Mouse (Mus musculus) myocyte (in vitro differentiated cells): ENCODE data around the gene 2310022A10Rik. TPM values are rescaled to one million over a fixed set of nuclear protein-coding genes. Genes with fewer than 3 reads are reported as not detected.
A peak's percentile ranks its signal among the peaks of the same experiment; 100 is the strongest.

Source experiments
- H3K27me3 ChIP-seq: one replicate; pipeline ENCODE4 v1.6.1; 2011; ENCODE audit not compliant: control insufficient read depth, insufficient read depth, insufficient read length
- H3K36me3 ChIP-seq: one replicate; pipeline ENCODE4 v1.6.1; 2011; ENCODE audit not compliant: control insufficient read depth, insufficient read depth
- H3K4me2 ChIP-seq: one replicate; pipeline ENCODE4 v1.6.1; 2011; ENCODE audit warnings: low read depth, control low read depth
- H3K4me3 ChIP-seq: one replicate; pipeline ENCODE4 v1.5.1; 2011; ENCODE audit warnings: mild to moderate bottlenecking, control low read depth, moderate library complexity
- H3K79me2 ChIP-seq: one replicate; pipeline ENCODE4 v1.6.1; 2011; ENCODE audit not compliant: control insufficient read depth, insufficient read depth
- H3ac ChIP-seq: one replicate; pipeline ENCODE4 v1.6.1; 2011; ENCODE audit not compliant: control insufficient read depth, insufficient read length
- CEBPB ChIP-seq: IDR thresholded peaks from 2 replicates; pipeline ENCODE4 v1.6.1; 2011; ENCODE audit warnings: mild to moderate bottlenecking, moderate library complexity; ENCODE audit not compliant: poor library complexity, insufficient read depth, severe bottlenecking
- E2F4 ChIP-seq: IDR thresholded peaks from one replicate; pipeline ENCODE4 v1.6.1; 2011; ENCODE audit warnings: mild to moderate bottlenecking, control low read depth, moderate library complexity; ENCODE audit not compliant: insufficient read depth
- MAX ChIP-seq: IDR thresholded peaks from one replicate; pipeline ENCODE4 v1.6.1; 2011; ENCODE audit warnings: low read depth, mild to moderate bottlenecking, control low read depth
- MYOD1 ChIP-seq, 3 experiments: IDR thresholded peaks; one replicate each; pipeline ENCODE4 v1.6.1; 2011; ENCODE audit warnings: control low read depth in 2 of 3, low read depth in 2 of 3, mild to moderate bottlenecking in 2 of 3, moderate library complexity in 1 of 3; ENCODE audit not compliant: insufficient read length in 2 of 3, control insufficient read depth in 1 of 3
- MYOG ChIP-seq, 3 experiments: IDR thresholded peaks; one replicate each; pipeline ENCODE4 v1.6.1; 2011; ENCODE audit warnings: control low read depth in 2 of 3, low read depth in 2 of 3, mild to moderate bottlenecking in 2 of 3; ENCODE audit not compliant: insufficient read length in 2 of 3, control insufficient read depth in 1 of 3, insufficient read depth in 1 of 3
- POLR2A ChIP-seq: IDR thresholded peaks from one replicate; pipeline ENCODE4 v1.6.1; 2011; ENCODE audit warnings: low read depth, mild to moderate bottlenecking, control low read depth, moderate library complexity; ENCODE audit not compliant: insufficient read length
- POLR2AphosphoS2 ChIP-seq: IDR thresholded peaks from one replicate; pipeline ENCODE4 v1.6.1; 2011; ENCODE audit warnings: low read depth, control low read depth; ENCODE audit not compliant: insufficient read length
- REST ChIP-seq: IDR thresholded peaks from one replicate; pipeline ENCODE4 v1.6.1; 2011; ENCODE audit warnings: mild to moderate bottlenecking, control low read depth, moderate library complexity; ENCODE audit not compliant: insufficient read depth, insufficient read length
- SRF ChIP-seq: IDR thresholded peaks from one replicate; pipeline ENCODE4 v1.6.1; 2011; ENCODE audit warnings: low read depth; ENCODE audit not compliant: control insufficient read depth, insufficient read length
- TCF12 ChIP-seq: IDR thresholded peaks from one replicate; pipeline ENCODE4 v1.6.1; 2011; ENCODE audit warnings: mild to moderate bottlenecking, control low read depth; ENCODE audit not compliant: poor library complexity, insufficient read depth, severe bottlenecking
- TCF3 ChIP-seq: IDR thresholded peaks from one replicate; pipeline ENCODE4 v1.6.1; 2011; ENCODE audit warnings: low read depth, control low read depth; ENCODE audit not compliant: insufficient read length
- USF1 ChIP-seq: IDR thresholded peaks from one replicate; pipeline ENCODE4 v1.6.1; 2011; ENCODE audit warnings: low read depth, mild to moderate bottlenecking, control low read depth, moderate library complexity
- polyA plus RNA-seq: library from polyadenylated mRNA; unstranded; fragments of >200 nt; fragmentation: generic; extraction: Trizol; gene quantifications from one replicate; pipeline ENCODE4 v1.2.1, GENCODE M21; 2012; ENCODE audit warnings: missing spikeins

2310022A10Rik gene
- polyA plus RNA-seq, 1 experiment = 35.5 TPM

DNA sequence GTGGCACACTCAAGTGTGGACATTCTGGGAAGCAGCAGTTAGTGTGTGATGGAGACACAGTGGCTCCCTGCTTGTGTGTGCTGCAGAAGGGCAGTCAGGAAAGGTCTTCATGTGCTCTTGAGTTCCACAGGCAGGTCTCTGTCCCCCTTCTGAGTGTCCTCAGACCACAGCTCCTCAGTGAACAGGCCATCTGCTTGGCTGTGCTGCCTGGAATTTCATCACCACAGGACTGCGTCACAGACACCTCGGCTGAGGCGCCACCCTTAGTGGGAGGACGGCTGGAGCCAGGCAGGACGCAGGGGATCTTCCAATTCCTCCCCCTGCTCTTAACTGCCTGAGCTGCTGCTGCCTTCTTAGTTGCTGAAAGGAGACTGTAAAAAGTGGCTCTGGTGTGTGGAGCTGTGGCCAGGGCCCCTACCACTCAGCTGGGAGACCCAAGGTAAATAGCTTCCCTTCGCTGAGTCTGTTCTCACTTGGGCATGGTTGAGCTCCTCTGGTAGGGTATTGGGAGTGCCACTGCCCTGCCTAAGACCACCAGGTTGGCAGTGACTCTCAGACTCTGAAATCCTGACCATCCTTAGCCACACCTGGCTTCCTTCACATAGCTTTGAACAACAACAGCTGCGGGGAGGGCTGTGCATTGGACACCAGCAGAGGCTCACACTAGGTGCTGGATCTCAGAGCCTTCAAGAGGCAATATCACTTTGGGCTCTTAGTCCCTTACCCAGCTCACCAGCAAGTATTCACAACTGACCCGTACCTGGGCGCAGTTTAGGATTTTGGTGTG is 52.7 kb downstream of the 2310022A10Rik start:
- Histone ChIP-seq H3K27me3 (no peaks in the 10 kb centered on the region), H3ac (peak overlapping the region; percentile 5), H3K36me3 (peaks cover 5% of the 10 kb centered on the region), H3K79me2 (peaks cover 66% of the 10 kb centered on the region), H3K4me2 (peak overlapping the region; percentile 86), H3K4me3 (peak overlapping the region; percentile 9)
- TF ChIP-seq MYOG (IDR thresholded peaks at IDR 0.05; ENCODE audit: control insufficient read depth in 1 of 3, insufficient read depth in 1 of 3, insufficient read length in 2 of 3, low read depth in 2 of 3) = peak; percentile 19 to 84 (median 51)
- TF ChIP-seq MAX = no peak
- TF ChIP-seq POLR2A = peak; percentile 45
- peak in 2 of 3 experiments; percentile 64 to 73 for TF ChIP-seq MYOD1 (IDR thresholded peaks at IDR 0.05; ENCODE audit: control insufficient read depth in 1 of 3, insufficient read length in 2 of 3, low read depth in 2 of 3)
- TF ChIP-seq POLR2AphosphoS2 = peak; percentile 70

DNA sequence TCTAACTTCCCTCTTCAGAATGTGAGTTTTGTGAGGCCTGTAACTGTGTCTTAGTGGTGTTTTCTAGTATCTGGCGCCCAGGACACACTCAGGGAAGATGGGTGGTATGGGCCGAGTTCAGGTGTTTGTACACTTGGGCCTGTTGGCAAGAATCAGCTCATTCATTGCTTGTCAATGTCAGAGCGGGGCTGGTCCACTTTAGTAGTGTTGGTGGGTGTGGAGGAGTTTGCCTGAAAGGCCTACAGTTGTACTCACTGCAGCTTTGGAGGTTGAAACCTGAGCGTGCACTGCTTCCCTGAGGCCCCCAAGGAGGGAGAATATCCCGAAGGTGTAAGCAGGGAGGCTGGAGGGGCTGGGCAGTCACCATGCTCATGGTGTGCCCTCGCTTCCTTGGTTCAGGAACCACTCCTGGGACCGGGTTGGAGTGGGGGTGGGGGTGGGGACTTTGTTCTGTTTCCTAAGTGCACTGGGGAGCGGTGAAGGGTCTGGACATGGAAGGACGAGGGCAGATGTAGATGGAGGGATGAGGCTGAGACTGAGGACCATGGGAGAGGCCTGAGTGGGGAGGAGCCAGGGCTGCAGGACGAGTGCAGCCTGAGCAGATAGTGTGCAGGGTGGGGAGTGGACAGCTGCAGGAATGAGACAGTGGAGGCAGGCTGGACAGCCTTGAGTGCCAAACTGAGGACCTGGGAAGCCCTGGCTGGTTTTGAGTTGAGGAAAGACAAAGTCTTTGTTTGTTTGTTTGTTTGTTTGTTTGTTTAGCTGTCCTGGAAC is 53.6 kb downstream of the 2310022A10Rik start:
- peak overlapping the region; percentile 9 for H3K4me3 ChIP-seq
- peak overlapping the region; percentile 86 for H3K4me2 ChIP-seq
- H3K79me2 ChIP-seq = peaks cover 65% of the 10 kb centered on the region
- no peaks in the 10 kb centered on the region for H3K27me3 ChIP-seq
- peak; percentile 65 to 99 (median 97) for TF ChIP-seq MYOG (IDR thresholded peaks at IDR 0.05; ENCODE audit: control insufficient read depth in 1 of 3, insufficient read depth in 1 of 3, insufficient read length in 2 of 3, low read depth in 2 of 3)
- no peak for TF ChIP-seq USF1
- no peak for TF ChIP-seq SRF
- peak; percentile 61 for TF ChIP-seq POLR2A
- TF ChIP-seq MAX = no peak
- no peak for TF ChIP-seq CEBPB
- TF ChIP-seq E2F4 = no peak
- TF ChIP-seq TCF3 = peak; percentile 24
- peak in 2 of 3 experiments; percentile 93 to 98 for TF ChIP-seq MYOD1 (IDR thresholded peaks at IDR 0.05; ENCODE audit: control insufficient read depth in 1 of 3, insufficient read length in 2 of 3, low read depth in 2 of 3)
- peak; percentile 78 for TF ChIP-seq POLR2AphosphoS2
- peak; percentile 68 for TF ChIP-seq TCF12
- peaks cover 5% of the 10 kb centered on the region for H3K36me3 ChIP-seq
- H3ac ChIP-seq = peak overlapping the region; percentile 5

DNA sequence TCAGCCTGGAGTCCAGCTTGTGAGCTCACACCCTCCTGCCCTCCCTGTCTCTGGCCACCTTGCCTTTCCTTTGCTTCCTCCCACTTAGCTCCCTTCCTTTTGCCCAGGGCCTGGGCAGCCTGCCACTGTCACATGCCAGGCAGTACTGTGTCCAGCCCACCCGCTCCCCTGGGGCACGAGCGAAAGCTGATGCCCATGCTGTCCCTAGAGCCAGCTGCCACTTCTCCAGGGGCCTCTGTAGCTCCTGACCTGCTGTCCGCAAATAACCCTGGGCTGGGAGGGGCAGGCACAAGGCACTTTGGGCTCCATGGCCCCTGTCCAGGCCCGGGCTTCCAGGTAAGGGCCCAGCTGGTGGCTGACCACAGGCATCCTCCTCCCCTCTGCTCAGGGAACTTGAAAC is 54.5 kb downstream of the 2310022A10Rik start:
- Histone ChIP-seq H3K27me3 (no peaks in the 10 kb centered on the region), H3K36me3 (peaks cover 5% of the 10 kb centered on the region), H3K4me3 (peak overlapping the region; percentile 9), H3ac (no peak overlapping the region), H3K4me2 (peak overlapping the region; percentile 86), H3K79me2 (peaks cover 65% of the 10 kb centered on the region)
- TF ChIP-seq TCF3 (peak; percentile 58), TCF12 (peak; percentile 74), POLR2A (peak; percentile 56), POLR2AphosphoS2 (no peak), MAX (no peak), MYOG (IDR thresholded peaks at IDR 0.05; ENCODE audit: control insufficient read depth in 1 of 3, insufficient read depth in 1 of 3, insufficient read length in 2 of 3, low read depth in 2 of 3) (peak; percentile 73 to 99 (median 88)), MYOD1 (IDR thresholded peaks at IDR 0.05; ENCODE audit: control insufficient read depth in 1 of 3, insufficient read length in 2 of 3, low read depth in 2 of 3) (peak in 2 of 3 experiments; percentile 80 to 93)

DNA sequence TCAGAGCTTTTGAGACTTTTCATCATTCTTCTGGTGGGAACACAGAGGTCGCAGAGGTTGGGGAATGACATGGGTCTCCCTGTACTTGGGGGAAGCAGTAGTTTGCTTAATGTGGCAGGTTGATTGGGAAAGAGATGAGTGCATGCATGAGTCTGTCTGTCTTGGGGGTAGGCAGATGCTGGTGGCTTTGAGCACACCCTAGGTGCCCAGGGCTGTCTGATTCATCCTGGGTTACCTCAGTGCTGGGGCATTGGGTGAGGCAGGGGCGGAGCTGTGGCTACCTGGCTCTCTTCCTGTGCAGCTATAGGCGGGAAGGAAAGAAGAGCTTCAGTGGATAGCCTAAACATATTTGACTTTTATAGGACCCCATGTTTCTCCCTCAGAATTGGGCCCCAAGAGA is 55.1 kb downstream of the 2310022A10Rik start:
- Histone ChIP-seq H3K27me3 (no peaks in the 10 kb centered on the region), H3K4me2 (peak overlapping the region; percentile 55), H3K36me3 (peaks cover 5% of the 10 kb centered on the region), H3ac (no peak overlapping the region), H3K4me3 (no peak overlapping the region), H3K79me2 (peaks cover 68% of the 10 kb centered on the region)
- TF ChIP-seq CEBPB = no peak
- no peak for TF ChIP-seq USF1
- TF ChIP-seq POLR2AphosphoS2 = no peak
- no peak for TF ChIP-seq MAX
- peak in 1 of 3 experiments; percentile 36 for TF ChIP-seq MYOD1 (IDR thresholded peaks at IDR 0.05; ENCODE audit: control insufficient read depth in 1 of 3, insufficient read length in 2 of 3, low read depth in 2 of 3)
- TF ChIP-seq E2F4 = no peak
- TF ChIP-seq MYOG (IDR thresholded peaks at IDR 0.05; ENCODE audit: control insufficient read depth in 1 of 3, insufficient read depth in 1 of 3, insufficient read length in 2 of 3, low read depth in 2 of 3) = no peak
- TF ChIP-seq TCF12 = no peak

DNA sequence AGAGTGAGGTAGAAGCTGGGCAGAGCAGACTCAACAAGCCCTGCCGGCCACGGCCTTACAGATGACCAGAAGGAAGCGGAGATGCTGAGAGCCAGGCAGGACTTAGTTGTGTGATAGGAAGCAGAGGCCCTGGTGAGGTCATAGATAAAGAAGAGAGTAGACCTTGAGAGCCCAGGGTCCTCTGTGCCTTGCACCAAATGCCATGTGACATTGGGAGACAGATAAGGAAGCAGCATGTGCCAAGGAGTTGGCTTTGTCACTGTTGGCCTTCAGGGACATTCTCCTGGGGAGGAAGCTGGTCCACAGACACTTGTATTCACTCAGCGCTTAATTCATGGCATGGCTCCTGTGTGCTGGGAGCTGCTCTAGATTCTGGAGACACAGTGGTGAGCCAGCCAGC is 56.3 kb downstream of the 2310022A10Rik start:
- H3K36me3 ChIP-seq = peaks cover 6% of the 10 kb centered on the region
- no peak overlapping the region for H3K4me3 ChIP-seq
- H3K27me3 ChIP-seq = no peaks in the 10 kb centered on the region
- H3K79me2 ChIP-seq = peaks cover 67% of the 10 kb centered on the region
- H3K4me2 ChIP-seq = peak overlapping the region; percentile 55
- TF ChIP-seq USF1 (no peak), MAX (no peak), REST (no peak), E2F4 (no peak), POLR2AphosphoS2 (no peak), TCF12 (no peak), SRF (no peak), POLR2A (no peak), CEBPB (no peak), MYOD1 (IDR thresholded peaks at IDR 0.05; ENCODE audit: control insufficient read depth in 1 of 3, insufficient read length in 2 of 3, low read depth in 2 of 3) (no peak), TCF3 (no peak), MYOG (IDR thresholded peaks at IDR 0.05; ENCODE audit: control insufficient read depth in 1 of 3, insufficient read depth in 1 of 3, insufficient read length in 2 of 3, low read depth in 2 of 3) (no peak)
- no peak overlapping the region for H3ac ChIP-seq
